Mouse (Mus musculus): Measurements from ENCODE around the gene Epn2.

Epn2 gene

GRCm38 (mm10) chr11:61578983-61579877, at the start of gene Epn2:
Gene Epn2 (minus strand): TSS chr11:61579687.
- DNase-seq (ENCODE audit: low read depth, low spot score), result peak; percentile 53

DNA sequence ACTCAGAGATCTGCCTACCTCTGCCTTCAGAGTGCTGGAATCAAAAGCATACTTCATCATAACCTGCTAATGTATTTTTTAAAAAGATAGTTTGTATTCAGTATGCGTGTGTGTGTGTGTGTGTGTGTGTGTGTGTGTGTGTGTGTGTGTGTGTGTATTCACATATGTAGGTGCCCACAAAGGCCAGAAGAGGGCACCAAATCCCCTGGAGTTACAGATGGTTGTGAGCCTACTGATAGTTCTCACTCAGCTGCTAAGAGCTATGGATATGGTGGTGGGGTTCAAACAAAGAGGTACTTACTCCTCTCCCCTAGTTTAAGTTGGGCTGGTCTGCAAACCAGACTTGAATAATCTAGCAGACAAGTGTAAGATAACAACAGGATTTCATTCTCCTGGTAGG, 47.0 kb upstream of the Epn2 start:
- no peak for DNase-seq (ENCODE audit: low read depth, low spot score)

DNA sequence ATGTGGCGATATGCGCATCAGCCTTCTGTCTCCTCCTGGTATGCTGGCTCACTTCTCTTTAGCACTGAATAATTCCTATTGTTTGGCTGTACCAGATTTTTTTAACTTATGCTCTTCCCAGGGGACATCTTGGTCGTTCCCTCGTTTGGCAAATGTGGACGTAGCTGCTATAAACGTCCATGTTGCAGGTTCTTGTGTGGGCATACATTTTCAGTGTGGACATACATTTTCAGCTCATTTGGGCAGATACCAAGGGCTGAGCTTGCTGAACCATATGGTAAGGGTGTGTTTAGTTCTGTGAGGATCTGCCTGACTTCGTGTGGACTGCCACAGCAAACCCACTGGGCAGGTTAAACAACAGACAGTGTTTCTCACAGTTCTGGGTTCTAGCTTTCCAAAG, 45.6 kb upstream of the Epn2 start:
- no peak for DNase-seq (ENCODE audit: low read depth, low spot score)

- DNase-seq (ENCODE audit: low read depth, low spot score), result no peak
Measured at GRCm38 (mm10) chr11:61620762-61621161, 41.3 kb upstream of the Epn2 start.

DNA sequence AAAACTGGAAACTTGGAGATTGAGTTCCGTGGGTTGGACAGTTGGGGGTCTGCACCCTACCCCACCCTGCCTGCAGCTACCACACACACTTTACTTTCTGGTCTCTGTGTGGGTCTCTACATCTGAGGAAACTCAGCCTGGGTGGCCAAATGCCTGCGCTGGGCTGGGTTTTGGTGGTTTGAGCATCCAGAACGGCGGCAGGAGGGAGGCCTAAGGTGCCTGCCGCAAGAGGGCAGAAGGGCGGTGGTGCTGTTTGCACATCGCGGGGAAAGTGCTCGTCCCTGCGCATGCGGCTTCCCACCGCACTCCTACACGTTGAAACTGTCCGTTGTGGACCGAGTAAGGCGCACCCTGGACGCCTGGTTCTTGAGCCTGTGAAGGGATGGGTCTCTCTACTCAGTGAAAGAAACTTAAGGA, 40.8 kb upstream of the Epn2 start:
- DNase-seq (ENCODE audit: low read depth, low spot score), result peak; percentile 97

DNA sequence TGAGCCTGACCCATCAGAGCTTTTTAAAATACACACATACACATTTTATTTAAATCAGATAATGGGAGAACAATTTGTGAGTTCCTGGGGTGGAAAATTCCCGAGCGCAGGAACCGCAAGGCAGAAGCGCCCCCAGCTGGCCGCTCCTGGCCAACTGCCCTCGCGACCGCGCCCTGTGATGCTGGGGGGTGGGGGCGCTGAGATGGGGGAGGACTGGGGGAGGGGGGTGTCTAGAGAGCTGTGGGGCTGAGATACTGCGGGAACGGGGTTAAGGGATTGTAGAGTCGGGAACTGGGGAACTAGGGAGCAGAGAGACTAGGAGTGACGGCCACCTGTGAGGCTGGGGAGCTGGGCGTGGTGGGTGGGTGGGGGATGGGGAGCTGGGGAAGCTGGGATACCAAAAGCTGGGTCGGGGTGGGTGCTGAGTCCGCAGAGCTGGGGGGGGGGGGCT, 40.3 kb upstream of the Epn2 start:
- DNase-seq (ENCODE audit: low read depth, low spot score), result peak; percentile 38

DNA sequence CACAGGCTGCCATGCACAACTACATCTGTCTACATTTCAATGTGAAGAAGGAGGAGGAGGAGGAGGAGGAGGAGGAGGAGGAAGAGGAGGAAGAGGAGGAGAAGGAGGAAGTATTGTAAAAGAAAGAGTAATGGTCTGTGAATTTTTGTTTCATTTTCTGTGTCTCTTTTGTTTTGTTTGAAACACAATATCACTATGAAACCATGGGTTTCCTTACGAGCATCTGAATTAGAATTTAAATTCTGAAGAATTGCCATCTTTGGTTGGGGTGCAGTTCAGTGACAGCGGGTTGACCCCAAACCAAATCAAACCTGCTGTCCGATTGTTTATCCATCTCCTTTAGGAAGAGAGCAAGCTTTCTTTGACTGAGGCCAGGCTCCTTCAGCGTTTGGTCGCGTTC, 39.9 kb upstream of the Epn2 start:
- DNase-seq (ENCODE audit: low read depth, low spot score), result no peak

- no peak for DNase-seq (ENCODE audit: low read depth, low spot score)
Measured at GRCm38 (mm10) chr11:61618571-61618970, 39.1 kb upstream of the Epn2 start.

DNA sequence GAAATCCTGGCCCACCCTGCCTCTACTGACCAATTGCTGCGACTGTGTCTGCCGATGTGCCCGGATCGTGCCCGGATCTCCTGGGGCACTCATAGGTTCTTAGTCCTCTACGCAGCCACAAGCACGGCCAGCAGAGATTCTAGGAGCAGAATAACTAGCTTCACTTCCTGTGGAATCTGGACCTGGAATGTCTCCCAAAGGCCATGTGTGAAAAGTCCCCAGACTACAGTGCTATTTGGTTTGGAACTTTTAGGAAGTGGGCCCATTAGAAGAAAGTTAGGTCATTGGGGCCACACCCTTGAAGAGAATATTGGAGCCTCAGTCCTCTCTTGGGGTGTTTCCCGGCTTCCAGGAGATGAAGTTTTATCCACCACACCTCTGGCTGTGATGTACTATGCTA, 38.6 kb upstream of the Epn2 start:
- DNase-seq (ENCODE audit: low read depth, low spot score), result no peak

DNA sequence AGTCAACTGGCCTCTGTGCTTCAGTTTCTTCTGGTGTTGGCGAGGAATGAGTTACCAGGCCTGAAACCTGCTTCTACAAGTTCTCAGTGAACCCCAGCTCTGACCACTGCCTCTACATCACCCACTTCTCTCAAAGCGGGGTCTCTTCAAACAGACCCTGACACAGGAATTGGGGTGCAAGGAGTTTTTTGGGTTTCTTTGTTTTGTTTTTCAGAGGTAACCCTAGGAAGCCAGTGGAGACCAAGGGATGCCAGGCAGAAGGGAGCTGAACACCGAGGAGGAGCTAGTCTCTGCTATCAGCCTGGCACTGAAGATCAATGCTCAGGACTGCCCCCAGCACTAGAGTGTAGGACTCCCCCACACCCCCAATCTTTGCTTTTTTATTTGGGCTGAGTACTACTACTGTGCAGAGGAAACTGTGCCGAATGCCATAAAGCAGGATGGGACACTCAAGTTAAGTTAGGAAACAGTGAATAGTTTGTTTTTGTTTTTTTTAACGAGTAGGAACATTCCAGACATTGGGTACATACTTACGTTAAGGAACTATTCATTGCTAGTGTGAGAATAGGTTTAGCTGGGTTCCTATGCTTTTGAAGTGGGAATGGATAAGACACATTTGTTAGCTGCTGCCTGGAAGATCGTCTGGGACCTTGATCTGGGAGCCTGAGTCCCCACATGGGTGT, 37.9 kb upstream of the Epn2 start:
- no peak for DNase-seq (ENCODE audit: low read depth, low spot score)

GRCm38 (mm10) chr11:61616523-61617292, 37.2 kb upstream of the Epn2 start:
- DNase-seq (ENCODE audit: low read depth, low spot score), result no peak

GRCm38 (mm10) chr11:61615686-61616522, 36.4 kb upstream of the Epn2 start:
- DNase-seq (ENCODE audit: low read depth, low spot score), result no peak

GRCm38 (mm10) chr11:61614401-61614800, 34.9 kb upstream of the Epn2 start:
- DNase-seq (ENCODE audit: low read depth, low spot score), result no peak

DNA sequence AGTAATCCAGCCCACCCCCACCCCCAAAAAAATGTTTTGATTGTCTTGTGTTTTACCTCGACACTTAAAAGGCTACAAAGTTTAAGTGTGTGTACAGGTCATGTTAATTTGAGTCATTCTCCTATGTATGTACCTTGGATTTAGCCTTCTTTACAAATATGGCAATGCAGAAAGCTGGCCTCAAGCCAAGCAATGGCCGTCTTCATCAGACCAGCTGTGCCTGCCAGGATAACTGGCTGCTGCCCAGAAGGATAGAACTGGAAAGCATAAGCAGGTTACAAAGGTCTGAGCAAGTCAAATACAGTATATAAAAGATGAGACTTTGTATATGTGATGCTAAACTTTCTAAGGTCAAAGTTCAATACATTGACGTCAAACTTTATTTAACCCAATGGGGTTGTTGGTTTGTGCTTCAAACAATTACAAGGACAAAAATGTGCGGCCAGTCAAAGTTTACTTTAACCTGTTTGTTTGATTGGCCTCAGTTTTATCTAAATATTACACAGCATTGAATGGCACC, 32.7 kb upstream of the Epn2 start:
- DNase-seq (ENCODE audit: low read depth, low spot score), result no peak

- no peak for DNase-seq (ENCODE audit: low read depth, low spot score)
Measured at GRCm38 (mm10) chr11:61611197-61611596, 31.7 kb upstream of the Epn2 start.

DNA sequence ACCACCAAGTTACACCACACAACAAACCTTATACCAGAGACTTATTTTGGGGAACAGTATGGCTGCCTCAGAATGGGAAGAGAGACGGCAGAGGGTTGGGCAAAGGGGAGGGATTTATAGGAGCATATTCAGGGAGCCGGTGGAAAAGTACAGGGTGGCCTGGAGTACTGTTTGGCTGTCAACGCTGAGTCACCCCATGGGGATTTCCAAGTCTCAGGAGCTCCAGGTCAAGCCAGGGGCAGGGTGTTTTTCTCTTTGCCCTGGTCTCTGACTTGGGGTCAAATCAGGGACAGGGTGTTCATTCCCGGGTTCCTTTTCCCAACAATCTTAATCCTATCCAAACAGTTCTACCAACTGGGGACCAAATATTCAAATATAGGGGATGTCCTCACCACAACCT, 28.6 kb upstream of the Epn2 start:
- no peak for DNase-seq (ENCODE audit: low read depth, low spot score)

DNA sequence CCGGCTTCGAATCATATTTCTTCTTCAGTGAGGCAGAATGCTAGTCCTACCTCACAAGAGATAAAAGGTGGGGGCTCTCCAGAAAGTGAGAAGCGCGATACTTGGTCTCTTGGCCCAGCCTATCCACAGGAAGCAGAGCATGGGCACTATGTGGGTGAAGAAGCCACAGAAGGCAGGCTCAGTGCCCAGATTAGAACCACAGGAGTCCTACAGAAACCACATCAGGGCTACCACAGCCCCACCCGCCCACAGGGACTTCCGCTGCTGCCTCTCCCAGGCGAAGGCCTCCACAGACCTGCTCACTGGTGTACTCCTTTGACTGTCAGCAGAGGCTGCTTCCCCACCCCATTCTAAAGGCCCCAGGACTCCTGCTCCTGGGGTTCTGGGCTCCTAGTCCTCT, 23.2 kb upstream of the Epn2 start:
- DNase-seq (ENCODE audit: low read depth, low spot score), result no peak

GRCm38 (mm10) chr11:61601465-61601864, 22.0 kb upstream of the Epn2 start:
- no peak for DNase-seq (ENCODE audit: low read depth, low spot score)

DNA sequence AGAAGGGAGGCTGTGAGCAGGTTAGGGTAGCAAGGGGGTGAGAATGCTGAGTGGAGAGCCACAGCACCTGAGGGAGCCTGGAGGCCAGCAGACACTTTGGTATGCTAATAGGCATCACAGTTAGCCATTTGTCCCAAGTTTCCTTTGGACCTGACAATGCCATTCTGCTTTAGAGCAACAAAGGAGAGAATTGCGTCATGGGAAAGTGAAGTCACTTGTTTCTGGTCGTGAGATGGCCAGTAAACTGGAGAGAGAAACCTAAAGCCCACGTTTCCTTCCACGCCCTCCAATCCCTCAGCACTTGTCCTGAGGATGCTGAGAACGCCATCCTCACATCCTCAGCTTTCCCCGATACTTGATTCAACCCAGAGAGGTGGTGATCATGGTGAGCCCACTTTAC, 18.9 kb upstream of the Epn2 start:
- no peak for DNase-seq (ENCODE audit: low read depth, low spot score)

GRCm38 (mm10) chr11:61597471-61597870, 18.0 kb upstream of the Epn2 start:
- DNase-seq (ENCODE audit: low read depth, low spot score), result no peak

DNA sequence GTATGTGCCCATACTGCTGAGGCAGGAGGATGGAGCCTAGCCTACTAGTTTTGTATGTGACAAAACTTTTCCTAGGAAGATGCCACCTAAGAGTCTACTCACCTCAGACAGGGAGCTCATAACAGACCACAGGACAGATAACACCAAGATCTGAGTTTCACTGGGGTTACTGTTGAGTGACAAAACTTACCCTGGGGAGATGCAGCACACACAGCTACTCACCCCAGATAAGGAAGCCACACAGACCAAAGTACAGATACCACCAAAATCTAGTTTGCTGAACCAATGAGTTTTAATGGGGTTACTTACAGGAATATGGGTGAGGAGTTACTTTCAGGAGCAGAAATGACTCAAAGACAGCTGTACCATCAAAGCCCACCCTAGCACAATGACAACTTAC, 13.6 kb upstream of the Epn2 start:
- DNase-seq (ENCODE audit: low read depth, low spot score), result no peak
